Mouse (Mus musculus) MEL (cell line): Measurements from ENCODE around the gene Rab23. TPM values are rescaled to one million over a fixed set of nuclear protein-coding genes. Genes with fewer than 3 reads are reported as not detected.
A peak's percentile ranks its signal among the peaks of the same experiment; 100 is the strongest.

ENCODE experiments used
- DNase-seq: peaks from one replicate; pipeline ENCODE4 v3.0.0; 2011; ENCODE audit warnings: low read depth, low spot score
- H3K27ac ChIP-seq: 2 replicates; pipeline ENCODE4 v1.5.1; 2012; ENCODE audit warnings: low read depth, mild to moderate bottlenecking, control low read depth, low read length, moderate library complexity; ENCODE audit not compliant: control insufficient read depth
- H3K27me3 ChIP-seq, 2 experiments: fragments of 150-350 bp in 1 of 2; sonication (generic) in 1 of 2; 2 replicates each; pipeline ENCODE4 v1.6.1; 2012; ENCODE audit warnings: low read length in 2 of 2, mild to moderate bottlenecking in 2 of 2, improper control_type of control experiment in 1 of 2, moderate library complexity in 1 of 2; ENCODE audit not compliant: insufficient read depth in 2 of 2, control insufficient read depth in 1 of 2
- H3K36me3 ChIP-seq, 2 experiments: 2 replicates each; pipeline ENCODE4 v1.6.1; 2012 to 2014; ENCODE audit warnings: low read length in 2 of 2, improper control_type of control experiment in 1 of 2, inconsistent platforms in 1 of 2, mild to moderate bottlenecking in 1 of 2; ENCODE audit not compliant: insufficient read depth in 2 of 2, control insufficient read depth in 1 of 2
- H3K4me1 ChIP-seq, 2 experiments: fragments of 150-350 bp in 1 of 2; sonication (generic) in 1 of 2; 2 replicates each; pipeline ENCODE4 v1.6.1; 2012; ENCODE audit warnings: low read length in 2 of 2, improper control_type of control experiment in 1 of 2, mild to moderate bottlenecking in 1 of 2; ENCODE audit not compliant: insufficient read depth in 2 of 2, control insufficient read depth in 1 of 2
- H3K4me3 ChIP-seq, 2 experiments: fragments of 150-350 bp in 1 of 2; sonication (generic) in 1 of 2; 2 replicates each; pipeline ENCODE4 v1.5.1; 2012; ENCODE audit warnings: low read depth in 2 of 2, low read length in 2 of 2, mild to moderate bottlenecking in 2 of 2, moderate library complexity in 2 of 2, control low read depth in 1 of 2, improper control_type of control experiment in 1 of 2; ENCODE audit not compliant: control insufficient read depth in 1 of 2, insufficient read depth in 1 of 2
- H3K79me2 ChIP-seq: 2 replicates; pipeline ENCODE4 v1.6.1; 2012; ENCODE audit warnings: mild to moderate bottlenecking, low read length, moderate library complexity; ENCODE audit not compliant: control insufficient read depth, poor library complexity, insufficient read depth
- H3K9ac ChIP-seq: 2 replicates; pipeline ENCODE4 v1.6.1; 2012; ENCODE audit warnings: low read depth, mild to moderate bottlenecking, control low read depth, low read length, moderate library complexity; ENCODE audit not compliant: control insufficient read depth, poor library complexity, severe bottlenecking
- H3K9me3 ChIP-seq: fragments of 150-350 bp; sonication (generic); replicated peaks from 2 replicates; pipeline ENCODE4 v1.6.1; 2012; ENCODE audit warnings: mild to moderate bottlenecking, low read length, improper control_type of control experiment, moderate library complexity; ENCODE audit not compliant: insufficient read depth
- BHLHE40 ChIP-seq: IDR thresholded peaks from 2 replicates; pipeline ENCODE4 v1.6.1; 2012; ENCODE audit warnings: low read depth, mild to moderate bottlenecking, inconsistent platforms, low read length, improper control_type of control experiment, borderline replicate concordance
- CHD1 ChIP-seq: IDR thresholded peaks from 2 replicates; pipeline ENCODE4 v1.6.1; 2012; ENCODE audit warnings: low read depth, mild to moderate bottlenecking, inconsistent platforms, low read length, improper control_type of control experiment
- CHD2 ChIP-seq: IDR thresholded peaks from 2 replicates; pipeline ENCODE4 v1.6.1; 2011; ENCODE audit warnings: low read length, improper control_type of control experiment
- E2F4 ChIP-seq: IDR thresholded peaks from 2 replicates; pipeline ENCODE4 v1.6.1; 2011; ENCODE audit warnings: low read depth, low read length, improper control_type of control experiment, borderline replicate concordance
- ELF1 ChIP-seq: IDR thresholded peaks from 2 replicates; pipeline ENCODE4 v1.6.1; 2014; ENCODE audit warnings: low read depth, mild to moderate bottlenecking, inconsistent platforms, low read length, improper control_type of control experiment, moderate library complexity
- EP300 ChIP-seq, 2 experiments: IDR thresholded peaks; 2 replicates each; pipeline ENCODE4 v1.6.1; 2011; ENCODE audit warnings: improper control_type of control experiment in 2 of 2, low read length in 2 of 2, low read depth in 1 of 2, mild to moderate bottlenecking in 1 of 2
- ETS1 ChIP-seq: IDR thresholded peaks from 2 replicates; pipeline ENCODE4 v1.6.1; 2012; ENCODE audit warnings: low read depth, mild to moderate bottlenecking, inconsistent platforms, low read length, improper control_type of control experiment, moderate library complexity
- GABPA ChIP-seq: IDR thresholded peaks from 2 replicates; pipeline ENCODE4 v1.6.1; 2012; ENCODE audit warnings: low read depth, mild to moderate bottlenecking, inconsistent platforms, low read length, improper control_type of control experiment, moderate library complexity
- GATA1 ChIP-seq: IDR thresholded peaks from 2 replicates; pipeline ENCODE4 v1.6.1; 2011; ENCODE audit warnings: low read depth, low read length, improper control_type of control experiment
- HCFC1 ChIP-seq: IDR thresholded peaks from 2 replicates; pipeline ENCODE4 v1.6.1; 2012; ENCODE audit warnings: low read depth, mild to moderate bottlenecking, inconsistent platforms, low read length, improper control_type of control experiment, moderate library complexity
- JUND ChIP-seq: IDR thresholded peaks from 2 replicates; pipeline ENCODE4 v1.6.1; 2011; ENCODE audit warnings: low read depth, mild to moderate bottlenecking, improper control_type of control experiment, low read length
- KAT2A ChIP-seq: conservative IDR thresholded peaks from 2 replicates; pipeline ENCODE4 v1.6.1; 2012; ENCODE audit warnings: low read depth, low read length, improper control_type of control experiment, inconsistent platforms
- MAFK ChIP-seq: IDR thresholded peaks from 2 replicates; pipeline ENCODE4 v1.6.1; 2011; ENCODE audit warnings: low read depth, mild to moderate bottlenecking, low read length, improper control_type of control experiment, borderline replicate concordance
- MAX ChIP-seq: IDR thresholded peaks from 2 replicates; pipeline ENCODE4 v1.6.1; 2011; ENCODE audit warnings: low read length, improper control_type of control experiment
- MAZ ChIP-seq: IDR thresholded peaks from 2 replicates; pipeline ENCODE4 v1.6.1; 2012; ENCODE audit warnings: low read depth, mild to moderate bottlenecking, inconsistent platforms, low read length, improper control_type of control experiment
- MEF2A ChIP-seq: IDR thresholded peaks from 2 replicates; pipeline ENCODE4 v1.6.1; 2014; ENCODE audit warnings: low read depth, mild to moderate bottlenecking, inconsistent platforms, low read length, improper control_type of control experiment; ENCODE audit not compliant: poor library complexity, insufficient replicate concordance, severe bottlenecking; ENCODE audit errors: extremely low read depth
- MXI1 ChIP-seq: IDR thresholded peaks from 2 replicates; pipeline ENCODE4 v1.6.1; 2011; ENCODE audit warnings: mild to moderate bottlenecking, low read depth, low read length, improper control_type of control experiment
- MYB ChIP-seq: IDR thresholded peaks from 2 replicates; pipeline ENCODE4 v1.6.1; 2011; ENCODE audit warnings: mild to moderate bottlenecking, low read depth, low read length, improper control_type of control experiment
- MYC ChIP-seq: IDR thresholded peaks from 2 replicates; pipeline ENCODE4 v1.6.1; 2011; ENCODE audit warnings: low read depth, mild to moderate bottlenecking, low read length, improper control_type of control experiment, moderate library complexity
- NELFE ChIP-seq: IDR thresholded peaks from 2 replicates; pipeline ENCODE4 v1.6.1; 2011; ENCODE audit warnings: low read depth, low read length, improper control_type of control experiment
- NRF1 ChIP-seq: IDR thresholded peaks from 2 replicates; pipeline ENCODE4 v1.6.1; 2014; ENCODE audit warnings: low read depth, mild to moderate bottlenecking, inconsistent platforms, low read length, improper control_type of control experiment, moderate library complexity; ENCODE audit not compliant: poor library complexity, insufficient read depth, severe bottlenecking
- POLR2A ChIP-seq, 2 experiments: IDR thresholded peaks; 2 replicates each; pipeline ENCODE4 v1.6.1; 2011 to 2012; ENCODE audit warnings: low read length in 2 of 2, mild to moderate bottlenecking in 2 of 2, control low read depth in 1 of 2, improper control_type of control experiment in 1 of 2, low read depth in 1 of 2, moderate library complexity in 1 of 2; ENCODE audit not compliant: control insufficient read depth in 1 of 2, insufficient read depth in 1 of 2, poor library complexity in 1 of 2
- POLR2AphosphoS2 ChIP-seq: IDR thresholded peaks from 2 replicates; pipeline ENCODE4 v1.6.1; 2011; ENCODE audit warnings: low read length, improper control_type of control experiment
- POLR2AphosphoS5 ChIP-seq: IDR thresholded peaks from 2 replicates; pipeline ENCODE4 v1.6.1; 2012; ENCODE audit warnings: low read depth, borderline replicate concordance, mild to moderate bottlenecking, inconsistent platforms, low read length, moderate library complexity, mixed read lengths
- RAD21 ChIP-seq: IDR thresholded peaks from 2 replicates; pipeline ENCODE4 v1.6.1; 2011; ENCODE audit warnings: mild to moderate bottlenecking, low read depth, low read length, improper control_type of control experiment
- RCOR1 ChIP-seq: IDR thresholded peaks from 2 replicates; pipeline ENCODE4 v1.6.1; 2012; ENCODE audit warnings: low read depth, mild to moderate bottlenecking, inconsistent platforms, low read length, improper control_type of control experiment
- SIN3A ChIP-seq: IDR thresholded peaks from 2 replicates; pipeline ENCODE4 v1.6.1; 2012; ENCODE audit warnings: low read length, improper control_type of control experiment, inconsistent platforms
- SMC3 ChIP-seq: IDR thresholded peaks from 2 replicates; pipeline ENCODE4 v1.6.1; 2011; ENCODE audit warnings: low read depth, low read length, improper control_type of control experiment
- TAL1 ChIP-seq: IDR thresholded peaks from 2 replicates; pipeline ENCODE4 v1.6.1; 2012; ENCODE audit warnings: mild to moderate bottlenecking, inconsistent platforms, low read length, moderate library complexity, mixed read lengths
- TBP ChIP-seq: IDR thresholded peaks from 2 replicates; pipeline ENCODE4 v1.8.0; 2011; ENCODE audit warnings: low read depth, low read length, improper control_type of control experiment
- TCF12 ChIP-seq: IDR thresholded peaks from 2 replicates; pipeline ENCODE4 v1.6.1; 2014; ENCODE audit warnings: low read depth, mild to moderate bottlenecking, inconsistent platforms, low read length, improper control_type of control experiment, moderate library complexity
- UBTF ChIP-seq: IDR thresholded peaks from 2 replicates; pipeline ENCODE4 v1.6.1; 2012; ENCODE audit warnings: low read depth, mild to moderate bottlenecking, inconsistent platforms, low read length, improper control_type of control experiment, moderate library complexity, borderline replicate concordance; ENCODE audit not compliant: insufficient read depth
- USF1 ChIP-seq: IDR thresholded peaks from 2 replicates; pipeline ENCODE4 v1.6.1; 2014; ENCODE audit warnings: low read depth, mild to moderate bottlenecking, inconsistent platforms, low read length, improper control_type of control experiment, moderate library complexity
- USF2 ChIP-seq, 2 experiments: IDR thresholded peaks; 2 replicates each; pipeline ENCODE4 v1.6.1; 2011 to 2012; ENCODE audit warnings: improper control_type of control experiment in 2 of 2, low read length in 2 of 2, borderline replicate concordance in 1 of 2, inconsistent platforms in 1 of 2, low read depth in 1 of 2, mild to moderate bottlenecking in 1 of 2; ENCODE audit not compliant: insufficient read depth in 1 of 2
- ZC3H11A ChIP-seq: IDR thresholded peaks from 2 replicates; pipeline ENCODE4 v1.6.1; 2012; ENCODE audit warnings: low read depth, mild to moderate bottlenecking, inconsistent platforms, low read length, improper control_type of control experiment
- ZKSCAN1 ChIP-seq: IDR thresholded peaks from 2 replicates; pipeline ENCODE4 v1.6.1; 2012; ENCODE audit warnings: low read depth, mild to moderate bottlenecking, inconsistent platforms, low read length, improper control_type of control experiment, moderate library complexity
- ZMIZ1 ChIP-seq: IDR thresholded peaks from 2 replicates; pipeline ENCODE4 v1.6.1; 2012; ENCODE audit warnings: low read depth, mild to moderate bottlenecking, inconsistent platforms, low read length, improper control_type of control experiment, moderate library complexity
- polyA plus RNA-seq, 2 experiments: library from polyadenylated mRNA; stranded (reverse) in 1 of 2; unstranded in 1 of 2; fragments of >175 nt in 1 of 2; fragments of >200 nt in 1 of 2; gene quantifications; 2 replicates each; pipeline versions ENCODE4 v1.2.1 to v1.2.4; 2012; ENCODE audit warnings: low replicate concordance in 2 of 2, low read depth in 1 of 2; ENCODE audit not compliant: insufficient read length in 2 of 2, insufficient read depth in 1 of 2, missing spikeins in 1 of 2
- total RNA-seq: library from RNA; depleted of rRNA; stranded (reverse); fragments of 300-350 nt; gene quantifications from 2 replicates; pipeline ENCODE4 v1.2.3, GENCODE M21; 2012

The Rab23 gene
- total and polyA plus RNA-seq, 3 experiments: 3.2 to 9.9 TPM; not detected in 1

- H3K4me1 ChIP-seq: peaks cover 0 to 7% of the 10 kb centered on the region in 2 experiments; a peak in 1 of 4 replicates
- TF ChIP-seq NRF1: no peak
- no peak for TF ChIP-seq USF1
- no peak for TF ChIP-seq ZKSCAN1
- TF ChIP-seq HCFC1: no peak
- no peak for TF ChIP-seq RAD21
- TF ChIP-seq ZMIZ1: no peak; the same call in 1 of the 2 replicates
- TF ChIP-seq USF2 (IDR thresholded peaks at IDR 0.05; ENCODE audit: borderline replicate concordance in 1 of 2, insufficient read depth in 1 of 2, low read depth in 1 of 2, low read length in 2 of 2): no peak
- TF ChIP-seq MXI1: peak; percentile 55
- no peak for TF ChIP-seq BHLHE40
- TF ChIP-seq MEF2A: no peak
- 0 out of 2 replicates have a peak, but pooled peaks have one; percentile 63 for TF ChIP-seq UBTF
- TF ChIP-seq MYB: no peak
- TF ChIP-seq MYC: 0 out of 2 replicates have a peak, but pooled peaks have one; percentile 19
- TF ChIP-seq ELF1: 0 out of 2 replicates have a peak, but pooled peaks have one; percentile 25
- peak; percentile 66 for TF ChIP-seq MAX
- TF ChIP-seq EP300 (IDR thresholded peaks at IDR 0.05; ENCODE audit: low read depth in 1 of 2, low read length in 2 of 2): no peak
- no peak for TF ChIP-seq ZC3H11A
- TF ChIP-seq MAFK: no peak
- no peak for TF ChIP-seq GABPA
- no peak for TF ChIP-seq GATA1
- no peak for TF ChIP-seq E2F4
- peak in 1 of 2 experiments; percentile 2; a peak in 1 of 4 replicates for TF ChIP-seq POLR2A (IDR thresholded peaks at IDR 0.05; ENCODE audit: control insufficient read depth in 1 of 2, insufficient read depth in 1 of 2, low read depth in 1 of 2, low read length in 2 of 2, poor library complexity in 1 of 2)
- TF ChIP-seq NELFE: no peak; the same call in none of the 2 replicates
- TF ChIP-seq POLR2AphosphoS5: no peak
- peak; percentile 46; the same call in 1 of the 2 replicates for TF ChIP-seq ETS1
- TF ChIP-seq TAL1: no peak
- no peak for TF ChIP-seq TBP
- TF ChIP-seq MAZ: peak; percentile 68; the same call in 1 of the 2 replicates
- TF ChIP-seq RCOR1: no peak
- no peak for TF ChIP-seq POLR2AphosphoS2
- peak; percentile 46; the same call in 1 of the 2 replicates for TF ChIP-seq SIN3A
- TF ChIP-seq SMC3: no peak
- no peak for TF ChIP-seq CHD2
- no peak for TF ChIP-seq KAT2A
- peak; percentile 65; the same call in 1 of the 2 replicates for TF ChIP-seq CHD1
- no peak for TF ChIP-seq TCF12
- no peak for TF ChIP-seq JUND
These were observed 49.5 kb upstream of the Rab23 start for GRCm38 (mm10) chr1:33670164-33670616.

More at GRCm38 (mm10) chr1:33670164-33670616, 49.5 kb upstream of the Rab23 start:
- Histone ChIP-seq H3K79me2 (peaks cover 8% of the 10 kb centered on the region), H3K27ac (peak overlapping the region; percentile 88), H3K36me3 (peaks cover 1 to 11% of the 10 kb centered on the region in 2 experiments), H3K4me3 (peak overlapping the region; percentile 70 to 78), H3K9me3 (no peaks in the 10 kb centered on the region), H3K9ac (peak overlapping the region; percentile 81), H3K27me3 (no peaks in the 10 kb centered on the region; a peak in 1 of 4 replicates)
- DNase-seq: peak; percentile 89
